Mouse (Mus musculus) large intestine, adult 2 months (tissue): ENCODE measurements around the gene Fes. TPM values are rescaled to one million over a fixed set of nuclear protein-coding genes. Genes with fewer than 3 reads are reported as not detected.
"Not testable (repeated sequence)": the region's sequence is repeated elsewhere in the genome, so short reads cannot be mapped to it uniquely, and the experiment has no call there.

ENCODE experiments used
- DNase-seq: peaks from one replicate; pipeline ENCODE4 v3.0.0-alpha.2; 2012; ENCODE audit warnings: low read depth, low spot score
- WGBS: fragments of 180-500 bp; shearing (Covaris S2); methylation state at CpG from one replicate; pipeline ENCODE4 v1.1.7; 2018; 5-methylcytosine and 5-hydroxymethylcytosine counted together
- polyA plus RNA-seq: library from polyadenylated mRNA; depleted of rRNA; stranded (reverse); fragments of >200 nt; gene quantifications from 2 replicates; pipeline ENCODE4 v1.2.3, GENCODE M21; 2012

The Fes gene
- polyA plus RNA-seq, 1 experiment, result 12.1 TPM

DNA sequence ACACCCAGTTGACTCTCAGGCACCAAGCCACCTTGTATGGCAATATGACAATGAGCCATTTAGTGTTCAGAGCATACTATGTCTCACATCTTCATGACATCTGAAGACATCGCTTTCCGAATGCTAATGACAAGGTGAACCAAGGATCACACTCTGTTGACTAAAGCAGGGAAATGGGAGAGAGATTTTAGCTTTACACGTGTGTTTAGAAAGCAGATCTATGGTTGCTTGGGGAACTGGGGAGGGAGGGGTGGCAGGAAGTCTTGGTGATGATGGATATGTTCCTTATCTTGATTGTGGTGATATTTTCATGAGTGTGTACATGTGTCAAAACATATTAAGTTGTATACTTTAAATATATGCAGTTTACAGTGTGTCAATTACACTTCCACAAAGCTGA is 18.4 kb upstream of the Fes start:
- WGBS, result 89% methylated on average over 3 of the region's 3 CpGs

DNA sequence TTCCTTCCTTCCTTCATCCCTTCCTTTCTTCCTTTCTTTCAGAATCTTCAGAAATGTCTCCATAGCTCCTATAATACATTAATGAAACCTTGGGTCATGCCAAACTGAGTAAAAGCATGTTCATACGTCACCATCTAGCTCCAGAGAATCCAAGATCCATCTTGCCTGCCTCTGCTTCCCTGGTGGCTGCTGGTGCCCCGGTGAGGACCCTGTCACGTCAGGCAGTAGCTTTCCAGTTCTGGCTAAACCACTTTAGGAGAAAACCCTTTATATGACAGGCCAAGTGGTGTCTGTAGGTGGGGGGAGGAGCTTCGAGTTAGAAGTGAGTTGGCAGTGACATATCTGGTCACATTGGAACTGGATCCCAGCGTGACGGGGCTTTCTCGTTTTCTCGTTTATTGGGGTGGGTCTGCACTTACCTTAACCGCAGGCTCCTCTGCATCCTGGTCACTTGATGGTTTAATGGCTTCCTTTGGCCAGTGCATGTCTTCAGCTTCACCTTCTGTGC is 17.5 kb upstream of the Fes start, which contains the start of gene Furin:
TSS of gene Furin (minus strand) at position 249 of the 508 bp plus-strand sequence.
- WGBS, result 73% methylated on average over 9 of the region's 9 CpGs
- no peak for DNase-seq

More for the DNA sequence above, 18.4 kb upstream of the Fes start:
- DNase-seq, result no peak

DNA sequence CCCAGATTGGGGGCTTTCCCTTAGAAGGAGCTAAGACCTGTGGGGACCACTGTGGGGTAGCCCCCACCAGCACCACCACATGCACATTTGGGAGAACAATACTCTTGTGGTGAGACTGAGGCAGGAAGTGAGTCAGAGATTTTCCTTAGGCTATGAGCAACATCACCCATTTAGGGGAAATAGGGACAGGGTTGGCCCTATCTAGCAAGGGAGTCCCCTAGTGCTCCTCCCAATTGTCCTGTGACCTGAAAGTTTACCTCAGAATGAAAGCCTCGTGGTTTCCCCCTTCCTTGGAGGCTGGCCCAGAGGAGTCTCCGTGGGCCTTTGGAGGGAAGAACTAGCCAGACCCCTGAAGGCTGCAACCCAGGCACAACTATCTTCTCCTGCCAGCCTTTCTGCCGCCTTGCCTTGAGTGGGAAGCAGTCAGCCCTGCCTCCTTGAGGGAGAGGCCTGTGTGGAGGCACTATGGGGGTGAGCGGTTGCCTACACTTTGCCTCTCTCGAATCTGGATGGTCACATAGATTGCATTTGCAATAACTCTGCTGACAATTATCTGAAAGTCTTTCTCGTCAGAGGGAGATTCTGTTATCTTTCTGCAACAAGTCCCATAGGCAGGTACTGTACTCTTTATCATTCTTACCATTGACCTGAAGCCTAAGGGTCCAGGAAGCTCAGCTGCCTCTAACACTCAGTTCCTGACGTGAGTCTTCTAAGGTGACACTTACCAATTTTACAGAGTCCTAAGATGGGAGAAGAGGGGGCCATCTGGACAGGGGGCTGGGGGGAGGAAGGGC is 16.6 kb upstream of the Fes start:
- 71% methylated on average over 7 of the region's 7 CpGs for WGBS
- DNase-seq, result no peak

- 23% methylated on average over 9 of the region's 9 CpGs for WGBS
- no peak for DNase-seq
Measured at GRCm38 (mm10) chr7:80403551-80403950, 15.8 kb upstream of the Fes start.

- no peak for DNase-seq
- 5% methylated on average over 91 of the region's 92 CpGs for WGBS
Measured at GRCm38 (mm10) chr7:80402651-80403321, 15.0 kb upstream of the Fes start.

DNA sequence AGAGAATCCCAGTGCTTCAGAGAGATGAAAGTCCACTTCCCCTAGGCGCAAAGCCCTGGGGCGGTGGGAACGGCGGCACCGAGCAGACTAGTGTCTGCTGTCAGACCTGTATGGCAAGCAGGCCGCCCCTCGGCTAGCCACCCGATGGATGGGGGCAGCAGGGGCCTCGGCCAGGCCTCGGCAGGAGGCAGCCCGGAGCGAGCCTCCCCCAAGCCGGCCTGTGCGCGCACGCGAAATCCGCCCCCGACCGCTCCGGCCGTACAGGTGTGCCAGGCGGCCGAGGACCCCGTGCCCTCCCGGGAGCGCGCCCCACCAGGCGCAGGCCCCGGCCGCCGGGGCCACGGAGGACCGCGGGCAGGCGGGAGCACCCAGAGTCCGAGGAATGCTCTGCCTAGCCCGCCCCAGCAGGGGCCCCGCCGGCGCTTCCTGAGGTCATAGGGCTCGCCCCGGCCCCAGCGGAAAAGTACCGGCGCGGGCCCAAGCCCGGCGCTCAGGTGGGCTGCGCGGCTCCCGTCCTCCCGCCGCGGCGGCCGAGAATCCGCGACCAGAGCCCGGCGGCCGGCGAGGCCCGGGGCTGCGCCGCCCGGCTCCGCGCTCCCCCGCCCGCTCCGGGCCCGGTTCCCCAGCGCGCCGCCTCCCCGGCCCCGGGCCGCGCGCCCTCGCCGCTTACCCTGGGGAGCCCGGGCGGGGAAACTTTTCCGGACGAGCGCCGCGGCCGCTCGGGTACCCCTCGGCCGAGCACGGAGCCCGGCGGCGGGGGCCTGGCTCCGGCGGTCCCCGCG is 14.3 kb upstream of the Fes start:
- WGBS, result 2% methylated on average over 99 of the region's 102 CpGs
- DNase-seq, result no peak

- 17% methylated on average over 5 of the region's 5 CpGs for WGBS
- DNase-seq, result no peak
Measured at GRCm38 (mm10) chr7:80401041-80401859, 13.5 kb upstream of the Fes start.

GRCm38 (mm10) chr7:80400571-80400970 is 12.8 kb upstream of the Fes start:
- DNase-seq, result no peak
- WGBS, result 23% methylated on average over 6 of the region's 6 CpGs

DNA sequence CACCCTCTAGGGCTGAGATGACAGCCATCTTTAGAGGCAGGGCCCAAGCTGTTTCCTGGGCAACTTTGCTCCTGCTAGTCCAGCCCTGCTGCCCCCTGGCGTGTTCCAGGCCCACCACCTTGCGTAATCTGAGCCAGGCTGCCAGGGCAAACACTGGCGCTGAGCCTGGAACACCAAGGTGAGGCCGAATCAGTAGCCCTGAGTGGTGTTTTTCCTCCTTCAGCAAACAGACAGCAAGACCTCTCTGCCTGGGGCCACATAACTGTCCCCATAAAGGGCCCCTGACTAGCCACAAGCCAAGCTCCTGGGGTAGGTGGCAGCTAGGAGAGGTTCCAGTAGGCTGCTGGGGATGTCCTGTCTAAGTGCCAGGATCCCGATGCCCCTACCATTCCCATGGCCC is 12.4 kb upstream of the Fes start:
- 24% methylated on average over 5 of the region's 5 CpGs for WGBS
- no peak for DNase-seq

- no peak for DNase-seq
- WGBS, result 81% methylated on average over 9 of the region's 9 CpGs
Measured at GRCm38 (mm10) chr7:80398654-80399444, 11.1 kb upstream of the Fes start.

- no peak for DNase-seq
- WGBS, result 97% methylated on average over 9 of the region's 9 CpGs
Measured at GRCm38 (mm10) chr7:80397986-80398385, 10.2 kb upstream of the Fes start.

- 78% methylated on average over 4 of the region's 4 CpGs for WGBS
- DNase-seq, result not testable (repeated sequence)
Measured at GRCm38 (mm10) chr7:80396427-80396826, 8.7 kb upstream of the Fes start.

DNA sequence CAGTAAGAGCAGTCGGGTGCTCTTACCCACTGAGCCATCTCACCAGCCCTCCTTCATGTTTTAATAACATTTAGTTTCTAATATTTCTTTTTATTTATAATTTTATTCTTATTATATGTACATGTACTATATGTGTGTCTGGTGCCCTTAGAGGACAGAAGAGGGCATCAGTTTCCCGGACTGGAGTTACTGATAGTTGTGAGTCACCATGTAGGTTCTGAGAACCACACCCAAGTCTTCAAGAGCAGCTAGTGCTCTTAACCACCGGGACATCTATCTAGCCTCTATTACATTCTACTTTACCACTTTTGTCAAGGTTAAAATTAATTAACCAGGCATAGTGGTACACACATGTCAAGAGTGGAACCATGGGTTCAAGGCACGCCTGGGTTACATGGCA is 6.9 kb upstream of the Fes start:
- 67% methylated on average over 4 of the region's 4 CpGs for WGBS
- no peak for DNase-seq

DNA sequence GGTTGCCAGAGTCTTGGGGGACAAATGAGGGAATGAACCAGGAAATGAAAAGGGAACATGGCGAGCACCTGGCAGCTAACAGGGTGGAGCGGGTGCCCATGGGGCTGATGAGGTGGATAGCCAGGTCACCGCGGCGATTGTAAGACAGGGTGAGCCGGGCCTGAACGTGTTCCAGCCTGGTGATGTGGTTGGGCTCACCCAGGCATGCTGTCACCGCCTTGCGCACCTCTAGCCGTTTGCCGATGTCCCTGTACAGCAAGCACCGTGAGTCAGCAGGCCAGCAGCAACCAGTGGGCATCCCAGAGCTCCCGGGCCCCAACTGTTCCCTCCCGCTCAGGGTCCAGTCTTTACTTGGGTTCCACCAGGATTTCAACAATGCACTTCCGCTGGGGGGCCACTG is 4.4 kb upstream of the Fes start:
- 92% methylated on average over 15 of the region's 15 CpGs for WGBS
- no peak for DNase-seq

DNA sequence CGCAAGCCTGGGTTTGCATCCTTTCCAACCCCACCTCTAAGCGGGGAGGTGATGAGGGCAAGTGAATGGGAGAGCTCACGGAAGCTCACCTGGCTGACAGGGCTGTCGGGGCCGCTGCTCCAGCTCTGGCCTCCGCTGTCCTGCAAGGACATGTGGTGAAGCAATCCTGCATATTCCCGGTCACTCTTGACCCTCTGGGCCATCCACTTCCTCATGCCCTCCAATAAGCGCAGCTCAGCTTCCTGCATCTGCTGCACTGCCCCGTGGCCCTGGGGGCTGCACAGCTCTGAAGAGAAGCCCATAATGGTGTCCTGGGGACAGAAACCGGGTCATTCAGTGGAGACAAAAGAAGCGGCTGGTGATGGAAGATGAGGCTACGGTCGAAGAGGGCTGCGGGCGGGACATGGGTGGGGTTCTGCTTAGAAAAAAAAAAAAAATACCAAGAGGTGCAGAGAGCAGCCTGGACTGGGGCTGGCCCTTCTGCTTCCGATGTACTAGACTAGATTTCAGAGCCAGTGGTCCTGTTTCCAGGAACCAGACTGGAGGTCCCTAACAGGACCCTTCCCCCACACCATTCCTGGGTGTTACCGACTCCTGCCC is 613 bp downstream of the Fes start:
- WGBS, result 27% methylated on average over 17 of the region's 17 CpGs
- no peak for DNase-seq

DNA sequence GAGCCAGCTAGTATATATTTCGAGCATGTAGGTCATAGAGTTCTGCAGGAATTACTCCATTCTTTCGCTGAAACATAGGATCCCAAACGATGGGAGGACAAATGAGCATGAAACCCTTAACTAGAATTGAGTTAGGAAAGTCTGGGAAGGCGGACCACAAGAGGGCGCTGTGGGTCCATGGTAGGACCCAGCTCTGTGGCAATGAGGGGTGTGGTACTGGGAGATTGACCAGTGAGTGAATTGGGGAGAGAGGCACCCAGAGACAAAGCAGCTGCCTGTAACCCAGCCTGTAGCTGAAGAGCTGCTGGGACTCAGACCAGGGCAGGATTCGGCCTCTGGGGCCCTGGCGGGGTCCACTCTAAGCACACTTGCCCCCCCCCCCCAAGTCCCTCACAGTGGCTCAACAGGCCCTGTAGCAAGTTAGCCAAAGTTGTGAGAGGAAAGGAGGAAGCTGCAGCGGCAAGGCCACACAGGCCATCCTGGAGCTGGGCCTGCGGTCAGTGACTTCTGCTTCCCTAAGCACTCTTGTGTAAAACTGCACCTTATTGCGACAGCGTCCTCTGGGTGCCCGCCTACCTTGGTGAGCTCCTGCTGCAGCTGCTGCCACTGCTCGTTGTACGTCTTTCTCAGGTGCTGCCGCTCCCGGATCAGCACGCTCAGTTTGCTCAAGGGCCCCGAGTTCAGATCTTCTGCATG is 1.4 kb downstream of the Fes start:
- WGBS, result 19% methylated on average over 18 of the region's 18 CpGs
- no peak for DNase-seq

DNA sequence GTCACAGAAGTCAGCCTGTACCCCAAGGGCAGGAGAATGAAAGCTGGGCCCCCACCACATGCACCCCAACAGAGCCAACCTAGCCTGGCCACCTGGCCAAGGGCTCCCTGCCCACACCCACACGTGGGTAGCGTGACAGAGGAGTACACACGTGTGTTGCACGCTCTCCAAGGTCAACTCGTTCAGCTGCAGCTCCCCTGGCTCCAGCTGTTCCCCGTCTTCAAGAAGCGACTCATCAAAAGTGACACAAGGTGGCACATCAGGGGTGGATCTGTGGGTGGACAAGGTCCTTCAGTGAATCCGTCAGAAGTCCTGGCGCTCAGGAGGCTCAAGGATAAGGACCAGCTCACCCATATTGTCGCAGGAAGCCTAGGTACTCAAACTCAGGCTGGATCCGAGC is 4.8 kb downstream of the Fes start:
- 81% methylated on average over 11 of the region's 11 CpGs for WGBS
- no peak for DNase-seq

DNA sequence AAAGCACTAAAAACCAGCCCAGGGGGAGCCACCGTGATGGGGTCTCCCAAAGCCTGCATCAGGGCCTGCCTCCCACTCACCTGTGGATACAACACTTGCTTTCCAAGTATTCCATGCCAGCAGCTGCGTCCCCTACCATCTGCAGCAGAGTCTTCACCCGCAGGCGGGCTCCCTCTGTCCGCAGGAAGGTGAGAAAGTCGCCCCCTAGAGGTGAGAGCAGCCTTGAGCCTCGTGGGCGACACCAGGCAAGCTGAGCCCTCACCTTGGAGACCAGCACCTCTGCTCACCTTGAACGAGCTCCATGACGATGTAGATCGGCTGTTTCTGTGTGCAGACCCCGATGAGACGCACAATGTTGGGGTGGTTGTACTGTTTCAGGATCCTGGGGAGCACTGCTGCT is 8.2 kb downstream of the Fes start:
- WGBS, result 61% methylated on average over 13 of the region's 13 CpGs
- DNase-seq, result no peak
